In genomic region chr16:22201858-22202257, GRCm38 (mm10) we compare ENCODE assay signal across 32 mouse cellular contexts. TPM values are rescaled to one million over a fixed set of nuclear protein-coding genes. Genes with fewer than 3 reads are reported as not detected.
DNase-seq lines count a peak whose midpoint lies in the region; ATAC-seq lines count a peak whose summit lies in the region.
"Had no signal": no experiment of that assay in that cellular context is flagged by ENCODE, and none has a peak within 500 bp of the region (broad histone marks: within the 10 kb centered on the region; RNA-seq: fewer than 3 reads in every experiment).

No protein-coding gene starts in this region.

- no peak overlapping the region for H3K9ac ChIP-seq in hindbrain, embryonic 14.5 days
- H3K9ac ChIP-seq: embryonic facial prominence, embryonic 13.5 days; hindbrain, embryonic 13.5 days; kidney, embryonic 15.5 days; limb, embryonic 13.5 days; liver, embryonic 15.5 days; lung, embryonic 14.5 days; midbrain, embryonic 12.5 days; neural tube, embryonic 15.5 days had no signal

- DNase-seq in A20 (ENCODE audit: low read depth, low spot score) (peak; percentile 16), ES-CJ7 (ENCODE audit: low read depth, low spot score) (peak; percentile 25), ZHBTc4 (ENCODE audit: low read depth, low spot score) (peak; percentile 34)
- DNase-seq in adrenal gland, adult 18-20 months (ENCODE audit: low spot score in 2 of 2), result no peak
- no peak for DNase-seq in heart, postnatal 4 days
- DNase-seq in hindbrain, embryonic 14.5 days (ENCODE audit: low spot score), result no peak
- DNase-seq: adrenal gland, postnatal 10 days; cerebellum, adult 11-12 months; cerebellum, postnatal 10 days; gastrocnemius, adult 2 months; gastrocnemius, postnatal 36 days; heart, adult 18-20 months; heart, postnatal 36 days; kidney, postnatal 25 days; lung, embryonic 14.5 days; lung, postnatal 36 days; retina, postnatal 1 day; right cerebral cortex, postnatal 14 days; thymus, postnatal 4 days had no signal

- no peaks in the 10 kb centered on the region for H3K36me3 ChIP-seq in hindbrain, embryonic 14.5 days (replicated peaks; ENCODE audit: control insufficient read depth, insufficient read depth)
- H3K36me3 ChIP-seq: embryonic facial prominence, embryonic 13.5 days; forebrain, embryonic 10.5 days; G1E; hindbrain, embryonic 13.5 days; kidney, embryonic 15.5 days; limb, embryonic 13.5 days; liver, embryonic 15.5 days; midbrain, embryonic 12.5 days; neural tube, embryonic 15.5 days had no signal

- no peaks in the 10 kb centered on the region for H3K27me3 ChIP-seq in hindbrain, embryonic 14.5 days (ENCODE audit: control insufficient read depth, insufficient read depth, low read length)
- H3K27me3 ChIP-seq: embryonic facial prominence, embryonic 13.5 days; hindbrain, embryonic 13.5 days; kidney, embryonic 15.5 days; limb, embryonic 13.5 days; liver, embryonic 15.5 days; midbrain, embryonic 12.5 days; neural tube, embryonic 15.5 days had no signal

- WGBS in hindbrain, embryonic 14.5 days, result 76% methylated on average over 3 of the region's 3 CpGs

- no peak for ATAC-seq in hindbrain, embryonic 14.5 days (ENCODE audit: low FRiP score)
- ATAC-seq: activated CD4-positive, CD25-positive, alpha-beta regulatory T cell, adult 4 months; forebrain, embryonic 16.5 days; intestine, postnatal 0 days had no signal

- H3K4me3 ChIP-seq in hindbrain, embryonic 14.5 days (replicated peaks; ENCODE audit: low read length), result no peak overlapping the region
- H3K4me3 ChIP-seq: embryonic facial prominence, embryonic 13.5 days; forebrain, embryonic 10.5 days; gastrocnemius, adult 2 months; hindbrain, embryonic 13.5 days; kidney, embryonic 15.5 days; limb, embryonic 13.5 days; liver, embryonic 15.5 days; midbrain, embryonic 12.5 days; neural tube, embryonic 15.5 days had no signal

- no peak overlapping the region for H3K27ac ChIP-seq in hindbrain, embryonic 14.5 days
- H3K27ac ChIP-seq: embryonic facial prominence, embryonic 13.5 days; forebrain, embryonic 10.5 days; gastrocnemius, adult 2 months; hindbrain, embryonic 13.5 days; kidney, embryonic 15.5 days; limb, embryonic 13.5 days; liver, embryonic 15.5 days; midbrain, embryonic 12.5 days; neural tube, embryonic 15.5 days had no signal

- H3K4me1 ChIP-seq in hindbrain, embryonic 14.5 days (replicated peaks; ENCODE audit: control insufficient read depth, insufficient read depth, low read length), result no peaks in the 10 kb centered on the region
- H3K4me1 ChIP-seq: embryonic facial prominence, embryonic 13.5 days; forebrain, embryonic 10.5 days; hindbrain, embryonic 13.5 days; kidney, embryonic 15.5 days; limb, embryonic 13.5 days; liver, embryonic 15.5 days; midbrain, embryonic 12.5 days; neural tube, embryonic 15.5 days had no signal

- H3K4me2 ChIP-seq in hindbrain, embryonic 14.5 days (replicated peaks), result no peak overlapping the region
- H3K4me2 ChIP-seq: embryonic facial prominence, embryonic 13.5 days; heart, embryonic 11.5 days; hindbrain, embryonic 13.5 days; kidney, embryonic 15.5 days; limb, embryonic 13.5 days; liver, embryonic 15.5 days; lung, embryonic 14.5 days; midbrain, embryonic 12.5 days; neural tube, embryonic 15.5 days had no signal

- H3K9me3 ChIP-seq in hindbrain, embryonic 14.5 days (ENCODE audit: control insufficient read depth, low read length), result no peaks in the 10 kb centered on the region
- H3K9me3 ChIP-seq: embryonic facial prominence, embryonic 13.5 days; forebrain, embryonic 10.5 days; G1E; hindbrain, embryonic 13.5 days; kidney, embryonic 15.5 days; liver, embryonic 15.5 days; midbrain, embryonic 12.5 days; neural tube, embryonic 15.5 days had no signal

RNA-seq across cellular contexts. Expression of gene Igf2bp2, which starts 38.8 kb away (rescaled TPM):
- 10 to 100 TPM; 10.6 to 11.2 TPM for total RNA-seq in adrenal gland, adult 18-20 months (2021)
- total RNA-seq in heart, postnatal 4 days (2021), result 10 to 100 TPM; 23.9 to 24.8 TPM
- polyA plus RNA-seq in hindbrain, embryonic 14.5 days (2014; fragmentation: Nextera tagmentation; extraction: Ambion mirVana), result 19.4 and 21.6 TPM in 2 replicates

Comparison
In these comparisons a context has a peak if more than half of its experiments do, and no peak if none do; other contexts are left out.
1. DNase-seq: peak in A20 (single experiment), ES-CJ7 (single experiment) and ZHBTc4 (single experiment); none in adrenal gland, adult 18-20 months (0 of 2), heart, postnatal 4 days (single experiment) and hindbrain, embryonic 14.5 days (single experiment).